Mouse (Mus musculus): Measurements from ENCODE around the gene Prokr1. TPM values are rescaled to one million over a fixed set of nuclear protein-coding genes. Genes with fewer than 3 reads are reported as not detected.
A peak's percentile ranks its signal among the peaks of the same experiment; 100 is the strongest.

The Prokr1 gene
- total and polyA plus RNA-seq, 3 experiments: 1.3 to 1.4 TPM; not detected in 1

GRCm38 (mm10) chr6:87582456-87582855 lies 8.1 kb downstream of the Prokr1 start (continued):
- peak; percentile 44; the same call in 1 of the 2 replicates for TF ChIP-seq GATA1 (IDR thresholded peaks at IDR 0.05; ENCODE audit: low read depth, low read length)
- TF ChIP-seq KAT2A (conservative IDR thresholded peaks at IDR 0.05; ENCODE audit: low read depth, low read length): no peak
- TF ChIP-seq MAFK (IDR thresholded peaks at IDR 0.05; ENCODE audit: borderline replicate concordance, low read depth, low read length): no peak
- peak; percentile 62 for TF ChIP-seq SIN3A (IDR thresholded peaks at IDR 0.05; ENCODE audit: low read length)

GRCm38 (mm10) chr6:87581581-87581980 lies 9.0 kb downstream of the Prokr1 start:
- Histone ChIP-seq H3K27ac (ENCODE audit: control insufficient read depth, low read depth, low read length) (no peak overlapping the region), H3K9ac (ENCODE audit: control insufficient read depth, low read depth, low read length, poor library complexity, severe bottlenecking) (no peak overlapping the region), H3K36me3 (ENCODE audit: control insufficient read depth in 1 of 2, insufficient read depth in 2 of 2, low read length in 2 of 2) (peaks cover 0 to 13% of the 10 kb centered on the region in 2 experiments; a peak in 2 of 4 replicates), H3K4me3 (ENCODE audit: control insufficient read depth in 1 of 2, insufficient read depth in 1 of 2, low read depth in 2 of 2, low read length in 2 of 2) (no peak overlapping the region), H3K4me1 (ENCODE audit: control insufficient read depth in 1 of 2, insufficient read depth in 2 of 2, low read length in 2 of 2) (peaks cover 3 to 25% of the 10 kb centered on the region in 2 experiments; a peak in 2 of 4 replicates), H3K9me3 (replicated peaks; ENCODE audit: insufficient read depth, low read length) (no peaks in the 10 kb centered on the region), H3K79me2 (ENCODE audit: control insufficient read depth, insufficient read depth, low read length, poor library complexity) (no peaks in the 10 kb centered on the region), H3K27me3 (ENCODE audit: control insufficient read depth in 1 of 2, insufficient read depth in 2 of 2, low read length in 2 of 2) (no peaks in the 10 kb centered on the region)
- TF ChIP-seq ZC3H11A (IDR thresholded peaks at IDR 0.05; ENCODE audit: low read depth, low read length) (no peak), CHD1 (IDR thresholded peaks at IDR 0.05; ENCODE audit: low read depth, low read length) (no peak), GABPA (IDR thresholded peaks at IDR 0.05; ENCODE audit: low read depth, low read length) (no peak), TBP (IDR thresholded peaks at IDR 0.05; ENCODE audit: low read depth, low read length) (no peak), NRF1 (IDR thresholded peaks at IDR 0.05; ENCODE audit: insufficient read depth, low read depth, low read length, poor library complexity, severe bottlenecking) (no peak), GATA1 (IDR thresholded peaks at IDR 0.05; ENCODE audit: low read depth, low read length) (no peak), E2F4 (IDR thresholded peaks at IDR 0.05; ENCODE audit: borderline replicate concordance, low read depth, low read length) (no peak), MYB (IDR thresholded peaks at IDR 0.05; ENCODE audit: low read depth, low read length) (no peak), MAX (IDR thresholded peaks at IDR 0.05; ENCODE audit: low read length) (no peak), SMC3 (IDR thresholded peaks at IDR 0.05; ENCODE audit: low read depth, low read length) (no peak), POLR2AphosphoS2 (IDR thresholded peaks at IDR 0.05; ENCODE audit: low read length) (no peak), MAFK (IDR thresholded peaks at IDR 0.05; ENCODE audit: borderline replicate concordance, low read depth, low read length) (no peak), USF1 (IDR thresholded peaks at IDR 0.05; ENCODE audit: low read depth, low read length) (no peak), EP300 (IDR thresholded peaks at IDR 0.05; ENCODE audit: low read depth in 1 of 2, low read length in 2 of 2) (no peak), KAT2A (conservative IDR thresholded peaks at IDR 0.05; ENCODE audit: low read depth, low read length) (no peak)
- no peak for DNase-seq (ENCODE audit: low read depth, low spot score)

- Histone ChIP-seq H3K9ac (ENCODE audit: control insufficient read depth, low read depth, low read length, poor library complexity, severe bottlenecking) (no peak overlapping the region), H3K4me1 (ENCODE audit: control insufficient read depth in 1 of 2, insufficient read depth in 2 of 2, low read length in 2 of 2) (peaks cover 3 to 25% of the 10 kb centered on the region in 2 experiments; a peak in 2 of 4 replicates), H3K9me3 (replicated peaks; ENCODE audit: insufficient read depth, low read length) (no peaks in the 10 kb centered on the region), H3K27me3 (ENCODE audit: control insufficient read depth in 1 of 2, insufficient read depth in 2 of 2, low read length in 2 of 2) (no peaks in the 10 kb centered on the region), H3K79me2 (ENCODE audit: control insufficient read depth, insufficient read depth, low read length, poor library complexity) (no peaks in the 10 kb centered on the region), H3K36me3 (ENCODE audit: control insufficient read depth in 1 of 2, insufficient read depth in 2 of 2, low read length in 2 of 2) (peaks cover 0 to 13% of the 10 kb centered on the region in 2 experiments; a peak in 2 of 4 replicates), H3K4me3 (ENCODE audit: control insufficient read depth in 1 of 2, insufficient read depth in 1 of 2, low read depth in 2 of 2, low read length in 2 of 2) (no peak overlapping the region), H3K27ac (ENCODE audit: control insufficient read depth, low read depth, low read length) (no peak overlapping the region)
- no peak for DNase-seq (ENCODE audit: low read depth, low spot score)
- TF ChIP-seq POLR2AphosphoS5 (IDR thresholded peaks at IDR 0.05; ENCODE audit: borderline replicate concordance, low read depth, low read length): no peak
- TF ChIP-seq NELFE (IDR thresholded peaks at IDR 0.05; ENCODE audit: low read depth, low read length): no peak
- TF ChIP-seq ZNF384 (IDR thresholded peaks at IDR 0.05; ENCODE audit: low read depth, low read length): no peak
- TF ChIP-seq HCFC1 (IDR thresholded peaks at IDR 0.05; ENCODE audit: low read depth, low read length): no peak
- TF ChIP-seq EP300 (IDR thresholded peaks at IDR 0.05; ENCODE audit: low read depth in 1 of 2, low read length in 2 of 2): no peak
- TF ChIP-seq E2F4 (IDR thresholded peaks at IDR 0.05; ENCODE audit: borderline replicate concordance, low read depth, low read length): no peak
- TF ChIP-seq USF1 (IDR thresholded peaks at IDR 0.05; ENCODE audit: low read depth, low read length): no peak
- TF ChIP-seq ZC3H11A (IDR thresholded peaks at IDR 0.05; ENCODE audit: low read depth, low read length): no peak
- TF ChIP-seq GATA1 (IDR thresholded peaks at IDR 0.05; ENCODE audit: low read depth, low read length): no peak
- no peak for TF ChIP-seq POLR2A (IDR thresholded peaks at IDR 0.05; ENCODE audit: control insufficient read depth in 1 of 2, insufficient read depth in 1 of 2, low read depth in 1 of 2, low read length in 2 of 2, poor library complexity in 1 of 2)
- no peak for TF ChIP-seq POLR2AphosphoS2 (IDR thresholded peaks at IDR 0.05; ENCODE audit: low read length)
- TF ChIP-seq CHD1 (IDR thresholded peaks at IDR 0.05; ENCODE audit: low read depth, low read length): no peak
- no peak for TF ChIP-seq ETS1 (IDR thresholded peaks at IDR 0.05; ENCODE audit: low read depth, low read length)
- TF ChIP-seq UBTF (IDR thresholded peaks at IDR 0.05; ENCODE audit: borderline replicate concordance, insufficient read depth, low read depth, low read length): no peak
- no peak for TF ChIP-seq MXI1 (IDR thresholded peaks at IDR 0.05; ENCODE audit: low read depth, low read length)
- no peak for TF ChIP-seq TBP (IDR thresholded peaks at IDR 0.05; ENCODE audit: low read depth, low read length)
These were observed 9.5 kb downstream of the Prokr1 start for GRCm38 (mm10) chr6:87581071-87581470.
